ENCODE assay signal across 6 mouse cellular contexts in genomic region chr15:99154515-99154914, GRCm38 (mm10). TPM values are rescaled to one million over a fixed set of nuclear protein-coding genes. Genes with fewer than 3 reads are reported as not detected.
DNase-seq lines count a peak whose midpoint lies in the region; ATAC-seq and TF ChIP-seq lines count a peak whose summit lies in the region.
"Not testable (repeated sequence)": the region's sequence is repeated elsewhere in the genome, so short reads cannot be mapped to it uniquely, and the experiment has no call there.
"Had no signal": no experiment of that assay in that cellular context is flagged by ENCODE, and none has a peak within 500 bp of the region (broad histone marks: within the 10 kb centered on the region; RNA-seq: fewer than 3 reads in every experiment).

No protein-coding gene starts in this region.

- H3K27ac ChIP-seq in MEL (ENCODE audit: control insufficient read depth, low read depth, low read length), result peak overlapping the region; percentile 13
- not testable (repeated sequence) for H3K27ac ChIP-seq in lung, postnatal 0 days (ENCODE audit: low read length)

- peak in 1 of 2 experiments; percentile 39; a peak in 1 of 4 replicates for TF ChIP-seq EP300 in MEL (IDR thresholded peaks at IDR 0.05; ENCODE audit: low read depth in 1 of 2, low read length in 2 of 2)
- not testable (repeated sequence) for TF ChIP-seq EP300 in lung, postnatal 0 days (IDR thresholded peaks at IDR 0.05)

- H3K36me3 ChIP-seq in MEL (ENCODE audit: control insufficient read depth in 1 of 2, insufficient read depth in 2 of 2, low read length in 2 of 2); lung, postnatal 0 days (ENCODE audit: insufficient read depth, low read length): not testable (repeated sequence)

- 58% methylated on average over 10 of the region's 10 CpGs for WGBS in lung, postnatal 0 days

- H3K4me3 ChIP-seq in MEL (ENCODE audit: control insufficient read depth in 1 of 2, insufficient read depth in 1 of 2, low read depth in 2 of 2, low read length in 2 of 2); lung, postnatal 0 days (ENCODE audit: low read depth, low read length): not testable (repeated sequence)

- DNase-seq in MEL (ENCODE audit: low read depth, low spot score), result peak; percentile 67
- DNase-seq in heart, postnatal 4 days, result peak; percentile 1
- peak; percentile 33 for DNase-seq in lung, postnatal 0 days (ENCODE audit: low spot score)
- peak; percentile 11 for DNase-seq in lung, postnatal 25 days (ENCODE audit: low spot score)

- H3K27me3 ChIP-seq in MEL (ENCODE audit: control insufficient read depth in 1 of 2, insufficient read depth in 2 of 2, low read length in 2 of 2); lung, postnatal 0 days (replicated peaks; ENCODE audit: insufficient read depth, low read length): not testable (repeated sequence)

- not testable (repeated sequence) for H3K79me2 ChIP-seq in MEL (ENCODE audit: control insufficient read depth, insufficient read depth, low read length, poor library complexity)

- not testable (repeated sequence) for H3K9me3 ChIP-seq in MEL (replicated peaks; ENCODE audit: insufficient read depth, low read length); lung, postnatal 0 days (ENCODE audit: low read length)

- ATAC-seq in lung, postnatal 0 days, result peak; percentile 53; the same call in 1 of the 2 replicates

- not testable (repeated sequence) for H3K9ac ChIP-seq in MEL (ENCODE audit: control insufficient read depth, low read depth, low read length, poor library complexity, severe bottlenecking); lung, postnatal 0 days (replicated peaks; ENCODE audit: low read depth)

- not testable (repeated sequence) for TF ChIP-seq RAD21 in MEL (IDR thresholded peaks at IDR 0.05; ENCODE audit: low read depth, low read length)

- not testable (repeated sequence) for TF ChIP-seq CTCF in MEL (IDR thresholded peaks at IDR 0.05 in 2 of 3, conservative IDR thresholded peaks at IDR 0.05 in 1 of 3; ENCODE audit: control insufficient read depth in 1 of 3, insufficient read depth in 1 of 3, low read depth in 2 of 3, low read length in 3 of 3, poor library complexity in 1 of 3, severe bottlenecking in 1 of 3); lung, postnatal 0 days (IDR thresholded peaks at IDR 0.05)

- not testable (repeated sequence) for TF ChIP-seq POLR2A in MEL (IDR thresholded peaks at IDR 0.05; ENCODE audit: control insufficient read depth in 1 of 2, insufficient read depth in 1 of 2, low read depth in 1 of 2, low read length in 2 of 2, poor library complexity in 1 of 2)

- not testable (repeated sequence) for H3K4me1 ChIP-seq in MEL (ENCODE audit: control insufficient read depth in 1 of 2, insufficient read depth in 2 of 2, low read length in 2 of 2); lung, postnatal 0 days (ENCODE audit: insufficient read depth, low read depth, low read length)

- not testable (repeated sequence) for H3K4me2 ChIP-seq in lung, postnatal 0 days (replicated peaks; ENCODE audit: low read depth, low read length)

TF ChIP-seq in MEL, 35 proteins besides CTCF, POLR2A, EP300 and RAD21:
- TF ChIP-seq GATA1 (IDR thresholded peaks at IDR 0.05; ENCODE audit: low read depth, low read length) (peak; percentile 39; the same call in 1 of the 2 replicates), ETS1 (IDR thresholded peaks at IDR 0.05; ENCODE audit: low read depth, low read length) (0 out of 2 replicates have a peak, but pooled peaks have one; percentile 19)

RNA-seq across cellular contexts. Expression of gene Spats2, which starts 28.8 kb away (rescaled TPM):
- 8.2 and 12.0 TPM in 2 replicates for total RNA-seq in MEL (2012; rRNA removed)
- 10 to 100 TPM in 1 of 2 experiments, not detected in 1; 24.5 TPM for polyA plus RNA-seq in MEL (2012; ENCODE audit: insufficient read depth in 1 of 2, insufficient read length in 2 of 2, low read depth in 1 of 2, low replicate concordance in 2 of 2, missing spikeins in 1 of 2)
- total RNA-seq in heart, postnatal 4 days (2021), result 10 to 100 TPM; 24.8 to 28.3 TPM
- polyA plus RNA-seq in lung, postnatal 0 days (2015; fragmentation: Nextera tagmentation; extraction: Ambion mirVana), result 13.7 and 16.3 TPM in 2 replicates
- polyA plus RNA-seq: activated CD4-positive, CD25-positive, alpha-beta regulatory T cell, adult 4 months; G1E had no signal

Comparison
In these comparisons a context has a peak if more than half of its experiments do, and no peak if none do; other contexts are left out.
1. DNase-seq: peak in every context shown above with its lines; median percentile 67 in MEL; 33 in lung, postnatal 0 days; 11 in lung, postnatal 25 days; 1 in heart, postnatal 4 days.